Mouse (Mus musculus) limb, embryonic 15.5 days (tissue): ENCODE measurements around the gene Slc22a20. TPM values are rescaled to one million over a fixed set of nuclear protein-coding genes. Genes with fewer than 3 reads are reported as not detected.
A peak's percentile ranks its signal among the peaks of the same experiment; 100 is the strongest.

Experiments
- ATAC-seq: fragments of 200-750 bp; cut with Nextera tagmentation; 2 replicates; pipeline ENCODE4 v1.8.0; 2017; ENCODE audit warnings: low read depth, moderate TSS enrichment; ENCODE audit not compliant: insufficient number of reproducible peaks, low FRiP score, low TSS enrichment
- H3K27ac ChIP-seq: fragments of 300-500 bp; sonication (generic); 2 replicates; pipeline ENCODE4 v1.5.1; 2015; ENCODE audit warnings: moderate library complexity, mild to moderate bottlenecking, inconsistent platforms
- H3K27me3 ChIP-seq: fragments of 300-500 bp; sonication (generic); 2 replicates; pipeline ENCODE4 v1.6.1; 2015; ENCODE audit warnings: inconsistent platforms
- H3K36me3 ChIP-seq: fragments of 300-500 bp; sonication (generic); 2 replicates; pipeline ENCODE4 v1.6.1; 2015; ENCODE audit warnings: inconsistent platforms
- H3K4me1 ChIP-seq: fragments of 300-500 bp; sonication (generic); 2 replicates; pipeline ENCODE4 v1.6.1; 2015; ENCODE audit warnings: inconsistent platforms
- H3K4me2 ChIP-seq: fragments of 300-500 bp; sonication (generic); 2 replicates; pipeline ENCODE4 v1.6.1; 2015; ENCODE audit warnings: mild to moderate bottlenecking, inconsistent platforms
- H3K4me3 ChIP-seq: fragments of 300-500 bp; sonication (generic); 2 replicates; pipeline ENCODE4 v1.5.1; 2015; ENCODE audit warnings: mild to moderate bottlenecking, inconsistent platforms
- H3K9ac ChIP-seq: fragments of 300-500 bp; sonication (generic); 2 replicates; pipeline ENCODE4 v1.6.1; 2015; ENCODE audit warnings: inconsistent platforms
- H3K9me3 ChIP-seq: fragments of 300-500 bp; sonication (generic); 2 replicates; pipeline ENCODE4 v1.6.1; 2016; ENCODE audit warnings: inconsistent platforms
- WGBS: fragments of 180-500 bp; shearing (Covaris S2); methylation state at CpG from one replicate; pipeline ENCODE4 v1.1.7; 2015; 5-methylcytosine and 5-hydroxymethylcytosine counted together
- polyA plus RNA-seq: library from polyadenylated mRNA; unstranded; fragments of >200 nt; fragmentation: Nextera tagmentation; extraction: Ambion mirVana; gene quantifications from 2 replicates; pipeline ENCODE4 v1.2.1, GENCODE M21; 2015

Gene Slc22a20
- polyA plus RNA-seq, 1 experiment from 2014 or later, result not detected

DNA sequence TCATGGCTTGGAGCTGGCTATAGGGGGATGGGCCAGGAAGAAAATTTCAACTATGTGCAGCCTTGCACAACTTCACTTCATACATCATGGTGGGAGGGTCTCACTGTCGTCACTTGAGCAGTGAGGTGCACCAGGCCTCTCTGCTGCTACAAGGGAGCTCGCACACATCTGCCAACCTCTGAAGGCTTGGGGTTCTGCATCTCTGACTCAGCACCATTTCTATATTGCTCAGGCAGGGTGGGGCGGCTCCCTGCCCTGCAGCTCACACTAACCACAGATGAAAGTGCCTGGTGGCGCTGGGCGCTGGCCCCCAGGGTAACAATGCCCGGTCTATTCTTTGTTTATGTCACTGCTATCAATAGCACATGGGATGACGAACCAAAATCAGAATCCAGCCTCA lies 40.9 kb downstream of the Slc22a20 start:
- Histone ChIP-seq H3K9me3 (no peaks in the 10 kb centered on the region), H3K27me3 (no peaks in the 10 kb centered on the region), H3K4me1 (peaks cover 20% of the 10 kb centered on the region), H3K9ac (no peak overlapping the region), H3K36me3 (peaks cover 76% of the 10 kb centered on the region), H3K27ac (no peak overlapping the region), H3K4me2 (no peak overlapping the region), H3K4me3 (no peak overlapping the region)
- no peak; the same call in 1 of the 2 replicates for ATAC-seq
- WGBS, result 63% methylated on average over 7 of the region's 7 CpGs

DNA sequence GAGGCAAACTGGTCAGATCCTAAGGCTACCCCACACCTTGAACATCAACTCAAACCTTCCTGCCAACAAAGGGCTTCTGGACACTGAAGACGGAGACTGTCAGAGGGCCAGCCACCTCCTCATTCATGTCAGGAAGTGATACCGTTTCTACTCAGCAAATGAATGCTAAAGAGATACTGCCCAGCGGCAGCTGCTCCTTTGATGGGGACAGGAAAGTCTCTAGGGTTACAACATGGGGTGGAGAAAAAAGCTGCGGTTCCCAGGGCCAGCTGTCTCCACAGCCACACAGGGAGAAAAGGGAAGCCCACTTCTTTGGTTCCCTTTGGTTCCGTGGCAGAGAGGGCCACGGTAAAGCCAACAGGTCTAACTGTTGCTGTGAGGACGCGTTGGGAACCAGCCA lies 41.8 kb downstream of the Slc22a20 start:
- H3K4me3 ChIP-seq, result no peak overlapping the region
- peaks cover 74% of the 10 kb centered on the region for H3K36me3 ChIP-seq
- no peaks in the 10 kb centered on the region for H3K9me3 ChIP-seq
- no peaks in the 10 kb centered on the region for H3K27me3 ChIP-seq
- no peak overlapping the region for H3K9ac ChIP-seq
- no peak overlapping the region for H3K4me2 ChIP-seq
- WGBS, result 69% methylated on average over 8 of the region's 8 CpGs
- peaks cover 27% of the 10 kb centered on the region for H3K4me1 ChIP-seq
- peak overlapping the region; percentile 6; the same call in 1 of the 2 replicates for H3K27ac ChIP-seq
- no peak for ATAC-seq

DNA sequence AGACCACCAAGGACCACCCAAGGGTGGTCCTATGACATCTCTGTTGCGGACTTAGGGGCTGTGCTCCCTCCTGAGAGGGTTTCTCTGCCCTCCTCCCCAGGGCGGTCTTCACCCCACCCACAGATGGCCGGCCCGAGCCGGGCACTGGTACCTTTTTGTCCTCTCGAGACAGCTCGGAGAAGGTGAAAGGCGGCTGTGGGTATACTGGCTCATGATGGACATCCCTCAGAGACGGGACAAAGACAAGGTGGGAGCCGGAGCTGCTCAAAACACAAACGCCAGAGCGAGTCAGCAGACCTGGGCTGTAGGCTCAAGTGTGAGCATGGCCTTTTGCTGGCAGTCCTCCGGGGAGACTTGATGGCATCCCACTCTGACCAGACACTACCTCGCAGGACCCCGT lies 42.5 kb downstream of the Slc22a20 start:
- Histone ChIP-seq H3K4me2 (no peak overlapping the region), H3K9ac (no peak overlapping the region), H3K36me3 (peaks cover 67% of the 10 kb centered on the region), H3K9me3 (no peaks in the 10 kb centered on the region), H3K4me1 (peaks cover 30% of the 10 kb centered on the region), H3K4me3 (no peak overlapping the region), H3K27ac (no peak overlapping the region), H3K27me3 (no peaks in the 10 kb centered on the region)
- WGBS, result 93% methylated on average over 15 of the region's 15 CpGs
- no peak for ATAC-seq

DNA sequence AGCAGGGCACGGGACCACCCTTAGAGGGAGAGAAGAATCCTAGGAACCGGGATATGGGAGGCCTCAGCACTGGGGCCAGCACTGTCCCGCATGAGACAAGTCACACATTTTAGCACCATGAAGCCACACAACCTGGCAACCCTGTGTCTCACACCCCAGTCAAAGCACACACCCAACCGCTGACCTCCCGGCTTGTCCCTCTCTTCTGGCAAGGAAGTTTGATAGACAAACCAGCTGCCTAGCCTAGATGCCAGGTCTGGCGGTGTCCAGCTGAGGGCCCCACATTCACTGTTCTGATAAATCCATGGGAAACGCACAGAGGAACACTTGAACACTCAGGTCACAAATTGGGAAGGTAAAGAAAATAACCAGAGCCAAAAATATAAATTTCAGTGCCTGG lies 43.4 kb downstream of the Slc22a20 start:
- Histone ChIP-seq H3K27ac (no peak overlapping the region), H3K27me3 (no peaks in the 10 kb centered on the region), H3K4me3 (no peak overlapping the region), H3K9ac (no peak overlapping the region), H3K36me3 (peaks cover 58% of the 10 kb centered on the region), H3K9me3 (no peaks in the 10 kb centered on the region), H3K4me2 (no peak overlapping the region), H3K4me1 (peaks cover 36% of the 10 kb centered on the region)
- no peak for ATAC-seq
- WGBS, result 89% methylated on average over 7 of the region's 7 CpGs

DNA sequence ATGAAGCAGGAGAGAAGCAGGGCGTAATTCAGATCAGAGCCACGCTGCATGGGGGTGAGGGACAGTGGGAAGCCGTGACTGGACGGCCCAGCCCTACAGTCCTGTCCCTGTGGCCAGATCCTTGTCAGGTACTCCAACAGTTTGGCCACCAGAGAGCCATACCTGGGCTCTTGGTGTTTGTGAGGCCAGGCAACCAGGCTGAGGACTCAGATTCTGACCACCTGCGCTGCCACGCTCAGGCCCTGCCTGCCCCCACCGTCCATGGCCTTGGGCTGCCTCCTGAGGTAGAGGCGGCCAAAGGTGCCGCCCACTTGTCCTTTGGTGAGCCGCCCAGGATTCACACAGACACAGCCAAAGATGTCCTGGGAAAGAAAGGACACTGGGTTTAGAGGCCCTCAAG lies 45.3 kb downstream of the Slc22a20 start:
- H3K27ac ChIP-seq, result peak overlapping the region; percentile 88
- no peaks in the 10 kb centered on the region for H3K9me3 ChIP-seq
- peaks cover 38% of the 10 kb centered on the region for H3K4me1 ChIP-seq
- H3K36me3 ChIP-seq, result peaks cover 43% of the 10 kb centered on the region
- ATAC-seq, result no peak
- H3K4me3 ChIP-seq, result no peak overlapping the region
- WGBS, result 82% methylated on average over 10 of the region's 10 CpGs
- H3K4me2 ChIP-seq, result no peak overlapping the region
- no peak overlapping the region for H3K9ac ChIP-seq
- H3K27me3 ChIP-seq, result no peaks in the 10 kb centered on the region

DNA sequence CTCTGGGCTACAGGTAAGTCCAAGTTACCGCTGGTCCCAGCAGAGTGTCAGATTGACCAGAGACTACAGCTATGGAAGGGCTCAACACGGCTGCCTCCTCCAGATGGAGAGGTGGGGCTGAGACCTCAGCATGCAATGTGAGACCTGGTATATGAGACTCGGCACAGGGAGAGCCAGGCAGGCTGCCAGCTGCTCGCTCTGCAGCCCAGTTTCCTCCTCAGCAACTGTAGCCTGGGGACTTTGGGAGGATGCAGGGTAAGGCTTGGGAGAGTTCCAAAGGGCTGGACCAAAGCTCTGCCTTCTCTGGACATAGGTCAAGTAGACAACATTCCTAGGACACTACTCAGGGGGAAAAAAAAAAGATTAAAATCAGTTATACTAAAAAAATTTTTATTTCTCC lies 45.8 kb downstream of the Slc22a20 start:
- Histone ChIP-seq H3K9ac (no peak overlapping the region), H3K27ac (peak overlapping the region; percentile 88), H3K4me1 (peaks cover 43% of the 10 kb centered on the region), H3K4me3 (no peak overlapping the region), H3K9me3 (no peaks in the 10 kb centered on the region), H3K36me3 (peaks cover 38% of the 10 kb centered on the region), H3K27me3 (no peaks in the 10 kb centered on the region), H3K4me2 (no peak overlapping the region)
- ATAC-seq, result peak; percentile 60; the same call in 1 of the 2 replicates
- 41% methylated on average over 4 of the region's 4 CpGs for WGBS

DNA sequence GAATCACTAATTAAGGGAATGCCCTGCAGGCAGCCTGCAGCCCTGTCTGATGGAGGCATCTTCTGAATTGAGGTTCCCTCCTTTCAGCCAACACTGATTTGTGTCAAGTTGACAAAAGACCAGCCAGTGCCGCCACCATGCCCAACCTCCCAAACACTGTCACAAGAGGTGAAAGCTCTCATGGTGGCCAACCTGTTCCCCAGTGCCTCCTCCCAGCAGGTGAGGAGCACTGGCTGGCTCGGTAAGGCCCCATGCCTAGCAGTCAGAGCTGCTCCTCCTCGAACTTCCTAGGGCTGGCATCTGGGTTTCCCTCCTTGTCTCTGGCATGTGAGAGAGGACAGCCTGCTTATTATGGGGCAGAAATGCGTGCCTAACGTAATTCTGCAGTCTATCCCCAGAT lies 46.2 kb downstream of the Slc22a20 start:
- H3K4me3 ChIP-seq, result no peak overlapping the region
- 77% methylated on average over 5 of the region's 5 CpGs for WGBS
- no peaks in the 10 kb centered on the region for H3K27me3 ChIP-seq
- peaks cover 42% of the 10 kb centered on the region for H3K4me1 ChIP-seq
- no peaks in the 10 kb centered on the region for H3K9me3 ChIP-seq
- no peak overlapping the region for H3K9ac ChIP-seq
- ATAC-seq, result no peak
- H3K36me3 ChIP-seq, result peaks cover 36% of the 10 kb centered on the region
- peak overlapping the region; percentile 88 for H3K27ac ChIP-seq
- H3K4me2 ChIP-seq, result no peak overlapping the region

DNA sequence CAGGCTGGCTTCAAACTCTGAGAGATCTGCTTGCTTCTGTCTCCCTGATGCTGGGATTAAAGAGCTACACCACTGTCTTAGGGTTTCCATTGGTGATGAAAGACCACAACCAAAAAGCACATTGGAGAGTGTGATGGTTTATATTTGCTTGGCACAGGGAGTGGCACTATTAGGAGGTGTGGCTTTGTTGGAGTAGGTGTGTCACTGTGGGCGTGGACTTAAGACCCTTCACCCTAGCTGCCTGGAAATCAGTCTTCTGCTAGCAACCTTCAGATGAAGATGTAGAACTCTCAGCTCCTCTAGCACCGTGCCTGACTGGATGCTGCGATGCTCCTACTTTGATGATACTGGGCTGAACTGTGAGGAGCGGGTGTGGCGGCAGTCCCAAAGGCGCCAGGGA lies 47.4 kb downstream of the Slc22a20 start:
- peaks cover 40% of the 10 kb centered on the region for H3K4me1 ChIP-seq
- H3K4me2 ChIP-seq, result no peak overlapping the region
- no peak overlapping the region for H3K27ac ChIP-seq
- no peak overlapping the region for H3K9ac ChIP-seq
- WGBS, result 88% methylated on average over 6 of the region's 6 CpGs
- no peaks in the 10 kb centered on the region for H3K27me3 ChIP-seq
- no peak for ATAC-seq
- peaks cover 30% of the 10 kb centered on the region for H3K36me3 ChIP-seq
- H3K9me3 ChIP-seq, result no peaks in the 10 kb centered on the region
- no peak overlapping the region for H3K4me3 ChIP-seq

DNA sequence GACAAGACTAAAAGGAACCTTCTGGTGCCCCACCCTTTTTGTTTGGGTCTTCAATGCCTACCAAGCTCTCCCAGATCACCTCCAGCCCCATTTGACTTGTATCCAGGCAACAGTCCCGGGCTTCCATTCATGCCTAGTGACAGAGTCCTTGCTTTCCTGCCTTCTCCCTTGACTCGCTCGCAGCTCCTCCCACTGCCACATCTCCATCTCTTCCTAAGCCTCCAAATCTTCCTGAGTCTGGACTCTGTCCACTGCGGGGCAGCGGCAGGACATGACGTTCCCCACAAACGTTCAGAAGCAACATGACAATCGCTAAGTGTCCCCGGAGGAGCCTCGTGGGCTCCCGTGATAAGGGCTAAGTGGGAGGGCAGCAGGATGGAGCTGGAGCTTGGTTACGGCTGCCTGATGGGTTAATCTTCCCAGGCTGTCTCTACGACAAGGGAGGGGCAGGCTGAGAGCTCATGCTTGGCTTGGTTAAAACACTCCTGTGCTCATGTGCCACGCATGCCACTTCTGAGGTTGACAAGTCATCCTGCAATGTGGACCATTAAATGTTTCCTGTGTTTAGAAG lies 48.0 kb downstream of the Slc22a20 start:
- Histone ChIP-seq H3K4me3 (no peak overlapping the region), H3K9me3 (no peaks in the 10 kb centered on the region), H3K27ac (no peak overlapping the region), H3K36me3 (peaks cover 24% of the 10 kb centered on the region), H3K4me1 (peaks cover 40% of the 10 kb centered on the region), H3K9ac (no peak overlapping the region), H3K4me2 (no peak overlapping the region), H3K27me3 (no peaks in the 10 kb centered on the region)
- no peak for ATAC-seq
- 40% methylated on average over 14 of the region's 14 CpGs for WGBS

DNA sequence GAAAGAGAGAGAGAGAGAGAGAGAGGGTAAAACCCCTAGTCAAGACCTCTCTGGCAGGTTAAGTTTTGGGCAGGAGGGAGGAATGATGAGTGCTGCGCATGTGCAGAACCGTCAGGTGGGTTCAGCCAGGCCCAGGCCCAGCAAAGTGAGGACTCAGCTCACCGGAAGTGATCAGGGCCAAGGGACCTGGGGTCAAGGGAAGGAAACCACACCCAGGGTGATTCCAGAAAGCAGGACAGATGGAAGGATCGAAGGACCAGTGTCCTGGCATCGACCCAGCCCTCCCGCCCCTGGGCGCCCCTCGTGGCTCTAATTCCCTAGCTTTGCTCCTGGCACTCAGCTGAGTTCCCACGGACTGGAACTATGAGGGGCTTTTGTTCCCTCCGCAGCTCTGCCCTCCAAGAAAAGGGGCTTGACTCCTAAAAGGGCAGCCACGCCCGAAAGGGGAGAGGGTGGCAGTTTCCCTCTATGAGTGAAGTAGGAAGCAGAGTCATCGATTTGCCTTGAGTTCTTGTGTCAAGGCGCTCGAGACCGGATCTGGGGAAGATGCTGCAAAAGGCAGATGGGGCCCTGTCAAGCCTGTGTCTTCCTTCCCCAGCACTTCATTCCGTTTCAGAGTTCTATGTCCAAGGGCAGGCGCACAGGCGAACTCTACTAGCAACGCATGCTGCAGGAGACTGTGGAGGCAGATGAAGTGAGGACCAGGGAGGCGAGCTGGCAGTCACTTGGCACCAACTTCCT lies 48.7 kb downstream of the Slc22a20 start:
- H3K27me3 ChIP-seq, result no peaks in the 10 kb centered on the region
- H3K4me2 ChIP-seq, result no peak overlapping the region
- no peak overlapping the region for H3K4me3 ChIP-seq
- H3K9me3 ChIP-seq, result no peaks in the 10 kb centered on the region
- no peak overlapping the region for H3K9ac ChIP-seq
- 0 out of 2 replicates have a peak overlapping the region, but pooled peaks have one; percentile 44 for H3K27ac ChIP-seq
- WGBS, result 76% methylated on average over 21 of the region's 21 CpGs
- H3K36me3 ChIP-seq, result peaks cover 18% of the 10 kb centered on the region
- ATAC-seq, result no peak
- peaks cover 40% of the 10 kb centered on the region for H3K4me1 ChIP-seq

DNA sequence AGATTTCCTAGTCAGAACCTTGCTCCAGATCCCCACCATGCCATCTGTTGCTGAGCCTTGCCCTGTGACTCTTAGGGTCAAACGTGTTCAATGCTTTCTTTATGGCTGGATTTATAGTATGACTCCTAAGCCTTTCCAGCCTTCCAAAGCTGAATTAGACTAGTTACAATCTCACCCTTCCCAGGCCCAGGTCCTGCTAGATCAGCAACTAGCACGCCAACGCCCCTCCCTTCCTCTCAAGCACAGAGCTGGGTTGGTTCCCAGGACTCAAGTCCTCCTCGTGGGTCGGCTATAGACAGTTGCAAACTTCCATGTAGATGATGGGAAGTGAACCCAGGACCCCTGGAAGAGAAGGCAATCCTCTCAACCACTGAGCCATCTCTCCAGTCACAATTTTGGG lies 50.3 kb downstream of the Slc22a20 start:
- no peak overlapping the region for H3K4me3 ChIP-seq
- peaks cover 39% of the 10 kb centered on the region for H3K4me1 ChIP-seq
- WGBS, result 56% methylated on average over 5 of the region's 5 CpGs
- no peaks in the 10 kb centered on the region for H3K9me3 ChIP-seq
- ATAC-seq, result no peak
- H3K36me3 ChIP-seq, result peaks cover 7% of the 10 kb centered on the region
- no peak overlapping the region for H3K9ac ChIP-seq
- peak overlapping the region; percentile 72; the same call in 1 of the 2 replicates for H3K27ac ChIP-seq
- no peaks in the 10 kb centered on the region for H3K27me3 ChIP-seq
- H3K4me2 ChIP-seq, result no peak overlapping the region

DNA sequence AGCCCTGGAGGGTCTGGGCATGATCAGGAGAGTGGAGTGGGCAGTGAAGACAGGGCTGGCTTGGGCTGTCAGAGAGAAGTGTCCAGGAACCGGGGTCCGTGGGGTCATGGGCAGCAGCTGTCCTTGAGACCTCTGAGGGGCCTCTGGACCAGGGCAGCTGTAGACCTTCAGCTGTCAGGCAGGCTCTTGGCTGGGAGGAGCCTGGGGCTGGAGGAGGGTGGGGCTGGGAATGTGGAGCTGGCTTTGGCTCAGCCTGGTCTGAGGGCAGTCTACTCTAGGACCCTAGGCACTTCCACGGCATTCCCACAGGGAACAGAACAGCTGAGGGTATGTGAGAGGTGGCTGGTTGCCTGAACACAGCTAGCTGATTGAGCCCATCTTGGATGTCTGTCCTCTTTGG lies 50.7 kb downstream of the Slc22a20 start:
- H3K4me2 ChIP-seq, result no peak overlapping the region
- ATAC-seq, result peak; percentile 68
- H3K36me3 ChIP-seq, result peaks cover 7% of the 10 kb centered on the region; the same call in 1 of the 2 replicates
- no peak overlapping the region for H3K9ac ChIP-seq
- H3K9me3 ChIP-seq, result no peaks in the 10 kb centered on the region
- H3K4me1 ChIP-seq, result peaks cover 36% of the 10 kb centered on the region
- H3K4me3 ChIP-seq, result no peak overlapping the region
- 7% methylated on average over 3 of the region's 3 CpGs for WGBS
- peak overlapping the region; percentile 72 for H3K27ac ChIP-seq
- no peaks in the 10 kb centered on the region for H3K27me3 ChIP-seq
